Mouse (Mus musculus) layer of hippocampus, postnatal 36 days (tissue): ENCODE results near the gene Utp15. TPM values are rescaled to one million over a fixed set of nuclear protein-coding genes. Genes with fewer than 3 reads are reported as not detected.
A peak's percentile ranks its signal among the peaks of the same experiment; 100 is the strongest.

Experiments used
- DNase-seq, 2 experiments: peaks; one replicate each; pipeline ENCODE4 v3.0.0; 2022
- total RNA-seq, 2 experiments: library from RNA; stranded (reverse); gene quantifications; 2 replicates each; pipeline ENCODE4 v1.2.3; 2021

The Utp15 gene
- total RNA-seq, 2 experiments from 2014 or later, result 20.6 to 20.7 TPM

DNA sequence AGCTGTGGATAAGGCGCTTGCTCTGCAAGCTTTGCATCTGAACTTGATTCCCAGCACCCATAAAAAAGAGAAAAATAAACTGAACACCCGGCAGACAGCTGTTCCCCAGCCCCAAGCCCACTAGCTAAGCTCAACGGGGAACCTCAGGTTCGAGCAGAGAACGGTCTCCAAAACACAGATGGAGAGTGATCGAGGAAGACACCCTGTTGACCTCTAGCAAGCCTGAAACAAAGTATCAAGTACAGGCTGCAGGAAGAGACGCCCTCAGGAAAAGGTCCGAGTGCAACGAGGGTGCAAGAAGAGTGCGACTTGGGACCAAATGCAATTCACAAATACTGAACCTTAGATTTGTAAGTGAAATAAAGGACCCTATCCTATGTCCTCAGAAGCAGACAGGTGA is 13.2 kb downstream of the Utp15 start:
- DNase-seq, result no peak

DNA sequence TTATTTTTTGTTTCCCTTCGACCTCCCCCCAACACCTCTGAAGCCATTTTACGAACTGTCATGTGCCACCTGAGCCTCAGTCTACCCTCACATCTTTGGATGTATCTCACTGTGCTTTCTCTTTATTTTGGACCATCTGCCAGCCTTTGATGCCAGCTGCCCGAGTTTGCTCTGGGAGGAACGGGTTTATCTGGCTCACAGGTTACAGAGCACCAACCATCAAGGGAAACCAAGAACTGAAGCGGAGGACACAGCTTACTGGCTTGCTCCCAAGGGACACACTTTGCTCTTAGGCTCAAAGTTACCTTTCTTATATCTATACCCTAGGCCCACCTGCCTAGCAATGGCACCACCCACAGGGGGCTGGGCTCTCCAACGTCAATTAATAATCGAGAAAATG is 17.5 kb downstream of the Utp15 start:
- no peak for DNase-seq

DNA sequence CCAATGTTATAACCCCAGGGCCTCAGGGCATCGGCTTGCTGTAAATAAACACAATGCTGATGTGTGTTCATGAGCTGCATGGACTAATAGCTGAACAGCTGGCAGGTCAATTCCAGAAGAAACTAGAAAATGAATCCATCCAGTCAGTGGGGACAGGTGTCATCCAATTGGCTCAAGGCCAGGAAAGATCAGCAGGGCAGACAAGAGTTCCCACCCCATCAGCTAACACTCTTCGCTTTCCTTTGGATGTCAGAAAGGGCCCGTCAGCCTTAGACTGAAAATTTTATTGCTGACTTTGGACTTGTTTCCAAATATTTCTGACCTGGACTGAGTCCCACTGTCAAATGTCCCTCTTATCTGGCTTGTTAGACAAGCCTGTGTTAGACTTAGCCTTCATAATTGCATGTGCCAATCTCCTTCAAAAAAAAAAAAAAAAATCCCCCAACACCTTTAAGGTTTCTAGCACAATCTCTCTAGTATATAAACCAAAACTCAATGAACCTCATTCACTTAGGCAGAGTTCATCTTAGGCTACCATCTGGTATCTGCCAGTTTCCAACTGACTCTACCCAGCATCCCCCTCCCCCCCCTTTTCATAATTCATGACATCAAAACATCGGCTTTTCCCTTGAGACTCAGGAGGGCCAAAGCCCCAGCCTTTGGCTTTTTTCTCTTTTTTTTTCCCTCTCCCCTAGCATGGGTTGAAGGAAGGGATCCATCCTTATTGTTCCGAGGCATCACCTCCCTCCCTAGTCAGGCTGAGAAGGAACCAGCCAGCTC is 18.1 kb downstream of the Utp15 start:
- no peak for DNase-seq

DNA sequence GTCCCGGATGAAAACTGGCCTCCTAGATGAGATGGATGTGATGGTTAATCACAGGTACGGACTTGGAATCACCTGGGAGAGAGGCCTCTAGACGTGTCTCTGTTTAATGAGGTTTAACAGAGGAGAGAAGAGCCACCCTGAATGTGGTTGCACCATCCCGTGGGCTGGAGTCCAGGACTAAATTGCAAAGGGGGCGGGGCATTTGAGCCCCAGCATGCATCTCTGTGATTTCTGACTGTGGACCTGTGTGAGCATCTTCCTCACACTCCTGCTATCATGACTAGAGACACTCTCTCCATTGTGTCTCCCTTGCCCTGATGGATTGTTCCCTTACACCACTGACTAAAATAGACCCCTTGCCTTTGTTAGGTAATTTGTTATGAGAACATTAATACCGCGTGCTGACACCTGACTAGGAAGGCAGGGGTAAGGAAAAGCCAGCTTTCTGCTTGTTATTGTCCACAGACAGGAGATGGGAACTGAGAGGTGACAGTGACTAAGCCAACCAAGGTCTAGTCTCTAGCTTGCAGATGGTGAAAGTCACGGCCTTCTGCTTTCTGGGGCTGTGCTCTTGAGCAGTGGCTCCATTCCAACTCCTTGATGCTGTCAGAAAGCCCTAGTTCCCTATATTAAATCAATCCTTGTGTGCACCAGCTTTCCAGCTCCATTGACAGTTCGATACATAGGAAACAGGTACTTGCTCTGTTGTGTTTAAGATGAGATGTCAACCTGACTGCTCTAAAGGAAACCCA is 21.1 kb downstream of the Utp15 start:
- no peak for DNase-seq

DNA sequence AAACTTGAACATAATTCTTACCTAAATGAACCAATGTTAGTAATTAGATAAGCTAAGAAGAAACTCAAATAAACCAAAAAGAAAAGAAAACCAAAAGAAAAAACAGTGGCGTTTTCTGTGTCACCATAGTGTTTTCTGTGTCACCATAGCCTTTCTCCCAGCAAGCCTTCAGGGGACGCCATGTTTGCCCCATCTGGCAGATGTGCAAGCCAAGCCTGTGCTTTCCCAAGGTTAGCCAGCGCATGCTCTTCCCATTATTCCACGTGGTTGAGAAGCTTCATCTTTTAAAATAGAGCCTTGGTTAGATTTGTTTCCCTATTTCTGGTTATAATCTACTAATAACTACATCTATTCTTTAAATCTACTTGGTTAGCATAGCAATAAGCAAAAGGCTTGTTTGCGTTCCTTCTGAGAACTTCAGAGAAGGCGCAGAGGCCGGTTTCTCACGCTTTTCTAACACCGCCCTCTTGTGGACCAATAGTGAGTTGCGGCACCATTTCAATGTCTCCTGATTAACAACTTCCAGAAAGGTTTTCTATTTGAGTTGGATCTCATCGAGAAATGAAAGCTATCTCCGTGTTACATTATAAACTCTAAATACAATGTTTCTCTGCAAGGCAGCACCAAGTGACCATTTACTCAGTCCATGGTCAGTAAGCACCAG is 22.7 kb downstream of the Utp15 start:
- DNase-seq, result peak; percentile 66 to 76

DNA sequence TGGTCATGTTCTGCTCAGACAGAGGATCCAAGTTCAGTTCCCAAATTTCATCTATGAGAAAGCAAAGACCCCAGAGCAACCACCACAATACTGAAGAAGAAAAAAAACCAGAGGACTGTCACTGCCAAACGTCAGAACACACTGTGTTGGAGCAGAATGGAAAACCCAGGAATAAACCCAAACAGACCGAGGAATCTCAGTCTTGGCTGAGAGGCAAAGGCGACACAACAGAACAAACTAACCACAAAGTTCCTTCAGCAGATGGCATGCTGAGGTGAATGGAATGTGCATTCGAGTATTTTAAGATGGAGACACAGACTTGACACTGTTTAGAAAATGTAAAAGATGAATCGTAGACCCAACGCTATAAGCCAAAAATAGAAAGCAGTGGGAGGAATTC is 27.4 kb downstream of the Utp15 start:
- peak in 1 of 2 experiments; percentile 15 for DNase-seq

DNA sequence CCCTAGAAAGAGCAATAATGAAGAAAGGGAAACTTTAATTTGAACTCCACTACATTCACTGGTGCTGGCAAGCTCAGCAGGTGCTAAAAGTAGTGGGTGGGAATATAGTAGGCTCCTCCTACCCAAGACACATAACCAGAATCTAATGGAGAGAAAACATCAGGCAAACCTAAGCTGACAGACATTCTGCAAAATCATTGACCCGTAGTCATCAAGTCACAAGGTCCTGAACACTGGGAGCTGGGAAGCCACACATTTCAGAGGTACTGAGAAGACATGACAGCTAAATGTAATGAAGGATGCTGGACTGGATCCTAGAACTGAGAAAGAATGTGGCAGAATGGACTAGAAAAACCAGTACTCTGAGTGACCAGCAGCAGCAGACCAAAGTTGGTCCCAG is 32.3 kb downstream of the Utp15 start:
- DNase-seq, result no peak

DNA sequence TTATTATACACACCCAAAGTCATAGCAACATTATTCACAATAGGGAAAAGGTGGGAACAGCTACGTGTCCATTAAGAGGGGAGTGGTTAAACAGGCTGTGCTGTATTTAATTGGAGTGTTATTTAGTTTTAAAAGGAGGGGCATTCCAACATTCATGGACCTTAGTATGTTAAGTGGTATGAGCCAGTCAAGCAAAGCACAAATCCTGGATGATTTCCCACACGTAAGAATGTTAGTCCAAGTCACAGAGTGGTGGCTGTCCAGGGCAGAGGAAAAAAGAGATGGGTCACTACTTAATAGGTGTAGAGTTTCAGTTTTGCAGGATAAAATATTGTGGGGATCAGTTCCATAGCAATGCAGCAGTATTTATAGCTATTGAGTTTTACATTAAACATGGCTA is 36.6 kb downstream of the Utp15 start:
- DNase-seq, result no peak

DNA sequence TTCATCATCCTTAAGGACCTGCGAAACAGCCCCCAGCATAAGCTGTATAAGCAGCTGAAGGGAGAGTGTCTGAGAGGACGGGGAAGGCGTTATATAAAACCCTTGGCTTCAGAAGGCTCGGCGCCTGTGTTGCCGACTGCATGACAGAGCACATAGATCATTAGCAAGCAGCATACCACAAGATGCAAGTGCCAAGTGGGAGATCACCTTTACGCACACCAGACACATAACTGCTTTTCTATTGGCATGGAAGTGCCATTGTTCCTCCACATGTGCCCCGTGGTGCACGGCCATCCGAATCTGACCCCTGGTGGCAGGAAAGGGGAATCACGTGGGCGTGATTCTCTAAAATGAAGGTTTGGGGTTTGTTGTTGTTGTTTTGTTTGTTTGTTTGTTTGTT is 40.0 kb downstream of the Utp15 start:
- no peak for DNase-seq

DNA sequence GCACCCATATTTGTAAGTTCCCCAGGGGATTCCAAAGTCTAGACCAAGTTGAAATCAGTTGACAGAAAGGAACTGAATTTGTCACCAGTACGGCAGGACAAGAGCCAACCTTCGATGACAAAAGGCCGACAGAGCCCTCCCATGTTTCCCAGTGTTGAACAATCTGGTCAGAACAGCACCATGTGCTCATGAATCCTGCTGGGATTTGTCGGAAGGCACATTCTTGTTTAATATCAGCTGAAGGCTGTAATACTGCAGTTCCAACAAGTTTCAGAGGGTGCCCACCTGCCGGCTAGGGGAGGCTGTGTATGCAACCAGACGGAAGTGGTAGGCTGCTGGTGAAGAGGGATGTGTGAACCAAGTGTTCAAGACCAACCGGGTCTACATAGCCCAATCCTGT is 52.7 kb downstream of the Utp15 start:
- DNase-seq, result no peak

DNA sequence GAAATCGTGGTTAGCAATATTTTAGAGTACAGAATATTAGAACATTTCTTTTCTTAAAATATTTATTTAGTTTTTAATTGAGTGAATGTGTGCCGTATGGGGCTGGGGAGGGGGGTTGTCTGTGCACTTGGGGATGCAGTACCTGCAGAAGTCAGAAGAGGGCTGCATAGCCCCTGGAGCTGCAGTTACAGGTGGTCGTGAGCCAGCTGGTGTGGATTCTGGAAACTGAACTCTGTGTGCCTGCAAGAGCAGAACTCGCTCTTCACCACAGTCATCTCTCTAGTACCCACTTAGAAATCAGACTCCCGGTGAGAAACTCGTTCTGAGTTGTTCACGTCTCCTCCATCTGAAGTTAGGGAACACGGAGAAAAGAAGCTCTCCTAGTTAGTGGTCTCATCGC is 54.0 kb downstream of the Utp15 start:
- DNase-seq, result peak in 1 of 2 experiments; percentile 24

DNA sequence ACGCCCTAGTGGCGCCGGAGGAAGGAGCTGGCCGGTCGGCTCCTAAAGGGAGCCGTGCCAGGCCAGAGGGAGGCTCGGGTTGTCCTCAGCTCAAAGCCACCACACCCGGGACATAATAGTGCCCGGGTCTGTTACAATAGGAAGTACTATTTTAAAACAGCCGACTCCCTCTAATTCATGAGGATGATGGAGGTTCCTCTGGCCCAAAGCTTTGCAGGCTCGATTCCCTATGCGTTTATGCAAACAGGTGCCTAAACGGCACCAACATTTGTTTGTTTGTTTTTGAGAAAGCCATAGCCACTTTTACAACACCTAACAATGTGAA is 56.3 kb downstream of the Utp15 start:
- DNase-seq, result no peak

DNA sequence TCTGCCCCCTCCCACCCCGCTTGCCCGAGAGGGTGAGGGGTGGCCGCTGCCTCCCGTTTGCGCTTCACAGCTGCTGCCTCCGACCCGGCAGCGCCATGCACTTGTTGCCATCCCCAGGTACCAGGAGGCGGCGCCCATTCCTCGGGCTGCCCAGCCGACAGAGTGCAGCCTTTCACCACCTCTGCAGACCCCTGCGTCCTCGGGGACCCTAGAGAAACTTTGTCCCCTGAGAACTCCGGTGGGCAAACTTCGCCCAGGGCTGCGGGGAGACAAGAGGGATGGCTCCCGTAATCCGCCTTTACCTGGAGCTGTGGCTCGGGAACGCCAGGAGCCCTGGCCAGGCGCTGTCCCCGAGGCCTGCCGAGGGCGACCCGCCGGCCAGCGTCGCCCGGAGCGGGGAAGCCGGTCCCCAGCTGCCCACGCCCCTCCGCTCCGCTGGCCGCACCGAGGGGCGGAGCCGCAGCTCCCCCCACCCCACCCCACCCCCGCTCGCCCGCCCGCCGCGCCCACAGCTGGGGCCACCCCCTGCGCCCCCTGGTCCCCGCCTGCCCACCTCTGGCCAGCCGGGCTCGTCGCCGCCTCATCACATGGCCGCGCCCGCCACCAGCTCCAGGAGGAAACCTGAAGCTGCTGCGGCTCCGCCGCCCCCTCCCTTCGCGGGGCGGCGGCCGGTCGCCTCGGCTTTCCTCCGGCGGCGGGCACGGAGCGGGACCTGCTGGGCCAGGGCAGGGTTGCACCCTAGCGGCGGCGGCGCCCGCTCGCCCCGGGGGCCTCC is 56.9 kb downstream of the Utp15 start, which contains the start of gene Arhgef28:
Gene Arhgef28 (minus strand): TSS at position 669 of the 775 bp plus-strand sequence.
- DNase-seq, result peak; percentile 57 to 59

DNA sequence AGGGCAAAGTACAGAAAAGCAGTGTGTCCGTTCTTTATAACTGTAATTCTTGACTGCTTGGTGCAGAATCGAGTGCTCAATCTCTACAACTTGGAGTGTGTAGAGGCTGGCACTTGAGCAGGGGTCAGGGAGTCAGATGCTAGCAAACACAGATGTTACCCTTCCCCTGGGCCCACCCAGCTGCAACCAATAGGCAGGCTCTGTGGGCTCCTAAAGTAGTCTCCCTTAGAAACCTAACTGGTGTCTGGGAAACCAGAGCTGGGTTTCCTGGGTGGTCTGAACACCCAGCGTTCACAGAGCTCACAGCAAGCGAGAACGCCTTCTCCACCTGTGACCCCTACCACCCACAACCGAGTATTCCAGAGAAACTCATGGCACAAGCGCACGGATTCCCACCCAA is 57.7 kb downstream of the Utp15 start:
- DNase-seq, result peak in 1 of 2 experiments; percentile 18

DNA sequence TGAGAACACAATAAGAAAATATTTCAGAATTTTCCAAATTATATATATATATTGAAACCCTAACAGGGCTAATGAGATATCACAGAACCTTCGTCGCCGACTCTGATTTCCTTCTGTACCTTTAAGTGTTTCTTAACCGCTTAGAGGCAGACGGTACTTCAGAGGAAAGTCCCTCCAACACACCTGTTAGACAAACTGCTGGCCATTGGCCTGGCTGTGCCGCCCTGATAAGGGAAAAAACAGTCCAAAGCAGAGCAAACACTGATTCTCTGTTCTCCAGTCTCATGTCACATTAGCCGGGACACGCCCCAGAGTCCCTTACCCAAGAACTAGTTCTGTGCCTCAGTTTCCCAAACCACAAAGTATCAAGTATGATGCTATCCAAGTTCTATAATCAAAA is 58.5 kb downstream of the Utp15 start:
- DNase-seq, result no peak

DNA sequence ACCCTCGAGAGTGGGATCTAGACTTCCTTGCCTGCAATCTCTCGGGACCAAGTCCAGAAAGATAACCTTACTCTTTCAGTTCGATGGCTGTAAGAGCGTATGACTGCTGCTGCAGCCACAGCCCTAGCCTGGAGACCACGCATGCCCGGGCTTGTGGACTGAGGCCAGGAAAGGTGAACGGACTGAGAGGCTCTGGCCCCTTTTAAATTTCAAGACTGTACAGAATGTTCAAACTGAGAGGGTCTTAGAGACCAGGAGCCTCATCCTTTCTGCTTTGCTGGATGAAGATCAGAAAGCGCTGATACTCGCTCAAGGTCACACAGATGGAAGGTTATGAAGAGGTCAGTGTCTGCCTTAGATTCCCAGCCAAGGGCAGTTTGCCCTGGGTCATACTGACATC is 61.4 kb downstream of the Utp15 start:
- no peak for DNase-seq

Other genes starting within 250 kb of the Utp15 start
- gene Arhgef28, start 56.6 kb downstream of the Utp15 start, total RNA-seq, result 100 to 1,000 TPM in 1 of 2 experiments, 10 to 100 TPM in 1; 92.7 to 103 TPM
- gene Ankra2, start within 50 bp of the Utp15 start, total RNA-seq, result 10 to 100 TPM; 48.0 to 51.0 TPM
- gene Gm21976, start 16.8 kb upstream of the Utp15 start, total RNA-seq, result not detected
- gene Btf3, start 54.0 kb upstream of the Utp15 start, total RNA-seq, result 100 to 1,000 TPM; 187 to 191 TPM
- gene Foxd1, start 91.2 kb upstream of the Utp15 start, total RNA-seq, result 1 to 10 TPM in 1 of 2 experiments, under 1 TPM in 1; 0.65 to 1.4 TPM
- not detected for gene Gm10320, start 229.0 kb upstream of the Utp15 start, total RNA-seq